Mouse (Mus musculus): Measurements from ENCODE around the gene Adora2b. TPM values are rescaled to one million over a fixed set of nuclear protein-coding genes. Genes with fewer than 3 reads are reported as not detected.

Gene Adora2b
- polyA plus RNA-seq, 1 experiment, result 36.4 TPM

DNA sequence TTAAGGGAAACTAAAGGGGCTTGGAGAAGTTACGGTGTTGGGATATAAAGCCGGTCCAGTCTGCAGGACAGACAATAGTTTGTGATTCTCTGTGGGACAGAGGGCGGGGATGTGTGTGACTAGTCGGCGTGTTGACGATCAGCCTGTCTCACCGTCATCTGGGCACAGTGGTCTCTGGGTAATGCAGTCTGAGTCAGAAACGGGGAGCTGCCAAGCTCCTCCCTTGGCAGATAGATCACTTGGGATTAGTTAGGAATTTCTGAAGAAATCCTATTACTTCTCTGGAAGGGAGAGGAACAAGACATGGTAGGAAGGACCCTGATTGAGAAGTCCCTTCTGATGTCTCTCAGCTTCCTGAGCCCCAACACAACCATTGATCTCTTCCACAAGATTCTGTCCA, 4.9 kb upstream of the Adora2b start:
- WGBS, result 88% methylated on average over 8 of the region's 8 CpGs
- H3K36me3 ChIP-seq (ENCODE audit: control insufficient read depth, insufficient read depth, low read length), result no peaks in the 10 kb centered on the region

DNA sequence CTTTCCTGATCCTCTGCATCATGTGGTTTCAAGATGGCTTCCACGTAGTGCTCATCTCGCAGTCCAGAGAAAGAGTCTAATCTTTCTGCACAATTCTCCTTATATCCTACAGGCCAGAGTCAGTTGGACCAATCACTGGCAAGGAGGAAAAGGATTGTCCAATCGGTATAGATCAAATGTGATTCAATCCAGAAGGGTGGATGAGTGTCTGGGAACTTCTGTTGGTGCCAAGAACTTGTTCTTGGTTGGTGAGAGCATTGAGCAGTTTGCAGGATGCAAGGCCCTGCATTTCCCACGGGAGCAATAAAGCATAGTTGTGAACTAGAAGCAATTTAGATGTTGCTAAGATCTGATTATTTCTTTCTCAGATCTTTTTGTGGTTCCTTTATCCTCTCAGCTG, 4.3 kb upstream of the Adora2b start:
- TF ChIP-seq POLR2A (IDR thresholded peaks at IDR 0.05; ENCODE audit: low read depth, low read length), result no peak
- TF ChIP-seq CTCF (IDR thresholded peaks at IDR 0.05; ENCODE audit: extremely low read depth, insufficient read length, insufficient replicate concordance, low read depth, low read length), result no peak
- H3K27me3 ChIP-seq (ENCODE audit: control insufficient read depth, insufficient read depth, low read length), result no peaks in the 10 kb centered on the region
- no peak overlapping the region for H3K27ac ChIP-seq (ENCODE audit: insufficient read depth, low read depth, low read length)
- no peaks in the 10 kb centered on the region for H3K36me3 ChIP-seq (ENCODE audit: control insufficient read depth, insufficient read depth, low read length)
- H3K4me3 ChIP-seq (ENCODE audit: low read depth, low read length), result no peak overlapping the region
- WGBS, result 80% methylated on average over 4 of the region's 4 CpGs
- peaks cover 13% of the 10 kb centered on the region for H3K4me1 ChIP-seq (ENCODE audit: control insufficient read depth, insufficient read depth, insufficient read length, low read length)

More for the DNA sequence above, 4.9 kb upstream of the Adora2b start:
- TF ChIP-seq POLR2A (IDR thresholded peaks at IDR 0.05; ENCODE audit: low read depth, low read length) (no peak), CTCF (IDR thresholded peaks at IDR 0.05; ENCODE audit: extremely low read depth, insufficient read length, insufficient replicate concordance, low read depth, low read length) (no peak)
- Histone ChIP-seq H3K27me3 (ENCODE audit: control insufficient read depth, insufficient read depth, low read length) (no peaks in the 10 kb centered on the region), H3K4me3 (ENCODE audit: low read depth, low read length) (no peak overlapping the region), H3K4me1 (ENCODE audit: control insufficient read depth, insufficient read depth, insufficient read length, low read length) (peaks cover 13% of the 10 kb centered on the region), H3K27ac (ENCODE audit: insufficient read depth, low read depth, low read length) (no peak overlapping the region)

DNA sequence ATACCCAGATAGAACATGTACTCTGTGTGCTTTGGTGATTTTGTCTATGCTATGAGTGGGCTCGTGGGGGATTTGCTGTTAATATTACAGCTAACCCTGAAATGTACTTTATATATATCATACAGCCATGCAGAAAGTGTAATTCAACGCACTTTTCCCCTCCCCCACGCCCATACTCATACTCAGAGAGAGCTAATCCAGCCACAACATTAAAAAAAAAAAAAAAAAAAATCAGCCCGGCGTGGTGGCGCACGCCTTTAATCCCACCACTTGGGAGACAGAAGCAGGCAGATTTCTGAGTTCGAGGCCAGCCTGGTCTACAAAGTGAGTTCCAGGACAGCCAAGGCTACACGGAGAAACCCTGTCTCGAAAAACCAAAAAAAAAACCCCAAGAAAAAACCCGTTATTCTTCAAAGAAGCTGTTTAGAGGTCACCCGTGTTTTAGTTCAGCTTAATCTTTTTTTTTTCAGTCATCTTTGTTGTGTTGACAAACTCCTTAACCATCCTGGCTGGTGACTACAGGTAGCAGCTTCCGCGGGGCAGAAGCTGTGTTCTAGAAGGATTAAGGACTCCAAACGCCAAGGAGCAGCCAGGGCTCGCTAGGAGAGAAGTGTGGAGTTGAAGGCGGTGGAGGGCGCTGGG, 904 bp upstream of the Adora2b start:
- no peak for TF ChIP-seq CTCF (IDR thresholded peaks at IDR 0.05; ENCODE audit: extremely low read depth, insufficient read length, insufficient replicate concordance, low read depth, low read length)
- Histone ChIP-seq H3K4me3 (ENCODE audit: low read depth, low read length) (peak overlapping the region; percentile 84), H3K4me1 (ENCODE audit: control insufficient read depth, insufficient read depth, insufficient read length, low read length) (peaks cover 5% of the 10 kb centered on the region), H3K36me3 (ENCODE audit: control insufficient read depth, insufficient read depth, low read length) (no peaks in the 10 kb centered on the region), H3K27me3 (ENCODE audit: control insufficient read depth, insufficient read depth, low read length) (no peaks in the 10 kb centered on the region), H3K27ac (ENCODE audit: insufficient read depth, low read depth, low read length) (no peak overlapping the region)
- 27% methylated on average over 18 of the region's 18 CpGs for WGBS

DNA sequence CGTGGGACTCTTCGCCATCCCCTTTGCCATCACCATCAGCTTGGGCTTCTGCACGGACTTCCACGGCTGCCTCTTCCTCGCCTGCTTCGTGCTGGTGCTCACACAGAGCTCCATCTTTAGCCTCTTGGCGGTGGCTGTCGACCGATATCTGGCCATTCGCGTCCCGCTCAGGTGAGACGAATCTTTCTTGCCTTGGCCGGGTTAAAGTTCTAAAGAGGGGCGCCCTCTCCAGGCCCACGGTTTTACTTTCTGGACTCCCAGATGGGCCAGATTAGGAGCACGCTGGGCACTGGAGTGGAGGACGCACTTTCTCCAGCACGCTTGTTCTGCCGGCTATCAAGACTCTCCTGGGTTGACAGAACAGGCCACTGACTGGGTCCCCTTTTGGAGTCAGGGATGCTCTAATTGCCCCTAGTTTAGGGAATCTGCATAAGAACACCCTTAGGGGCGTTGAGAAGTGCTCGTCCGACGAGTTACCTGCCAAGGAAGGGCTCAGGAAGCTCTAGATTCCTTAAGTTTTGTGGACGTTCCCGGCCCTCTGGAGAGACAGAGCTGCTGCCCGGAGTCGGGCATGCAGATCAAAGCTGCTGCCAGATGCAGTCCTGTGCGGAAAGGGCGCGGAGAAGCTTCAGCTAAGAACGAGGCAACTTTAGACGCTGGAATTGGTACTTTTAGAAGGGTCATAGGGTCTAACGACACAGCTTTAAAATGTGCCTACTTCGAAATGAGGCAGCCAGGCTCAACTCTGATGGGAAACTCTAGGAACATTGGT, 668 bp downstream of the Adora2b start:
- Histone ChIP-seq H3K36me3 (ENCODE audit: control insufficient read depth, insufficient read depth, low read length) (no peaks in the 10 kb centered on the region), H3K27ac (ENCODE audit: insufficient read depth, low read depth, low read length) (peak overlapping the region; percentile 25; the same call in 1 of the 2 replicates), H3K27me3 (ENCODE audit: control insufficient read depth, insufficient read depth, low read length) (no peaks in the 10 kb centered on the region), H3K4me1 (ENCODE audit: control insufficient read depth, insufficient read depth, insufficient read length, low read length) (peaks cover 7% of the 10 kb centered on the region), H3K4me3 (ENCODE audit: low read depth, low read length) (peak overlapping the region; percentile 84)
- WGBS, result 13% methylated on average over 35 of the region's 35 CpGs
- TF ChIP-seq POLR2A (IDR thresholded peaks at IDR 0.05; ENCODE audit: low read depth, low read length) (no peak), CTCF (IDR thresholded peaks at IDR 0.05; ENCODE audit: extremely low read depth, insufficient read length, insufficient replicate concordance, low read depth, low read length) (no peak)

DNA sequence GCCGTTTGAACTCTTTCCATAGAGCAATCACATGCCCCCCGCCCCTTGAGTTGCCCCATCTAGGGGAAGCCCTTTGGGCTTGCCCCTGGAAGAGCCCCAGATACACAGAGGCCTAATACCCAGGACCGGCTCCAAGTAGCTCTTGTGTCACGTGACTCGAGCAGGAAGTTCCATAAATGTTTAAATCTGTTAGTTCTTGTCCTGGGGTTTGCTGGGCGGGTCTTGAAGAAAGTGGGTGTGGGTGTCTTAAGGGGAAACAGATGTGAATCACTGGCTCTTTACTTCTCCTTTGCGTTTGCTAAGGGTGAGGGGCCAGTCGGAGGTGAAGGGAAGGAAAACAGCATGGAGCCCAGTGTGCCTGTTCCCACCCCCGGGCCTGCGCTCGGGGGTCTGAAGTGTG, 2.3 kb downstream of the Adora2b start:
- no peaks in the 10 kb centered on the region for H3K27me3 ChIP-seq (ENCODE audit: control insufficient read depth, insufficient read depth, low read length)
- H3K36me3 ChIP-seq (ENCODE audit: control insufficient read depth, insufficient read depth, low read length), result no peaks in the 10 kb centered on the region
- H3K27ac ChIP-seq (ENCODE audit: insufficient read depth, low read depth, low read length), result no peak overlapping the region
- peaks cover 7% of the 10 kb centered on the region for H3K4me1 ChIP-seq (ENCODE audit: control insufficient read depth, insufficient read depth, insufficient read length, low read length)
- TF ChIP-seq CTCF (IDR thresholded peaks at IDR 0.05; ENCODE audit: extremely low read depth, insufficient read length, insufficient replicate concordance, low read depth, low read length) (no peak), POLR2A (IDR thresholded peaks at IDR 0.05; ENCODE audit: low read depth, low read length) (no peak)
- H3K4me3 ChIP-seq (ENCODE audit: low read depth, low read length), result peak overlapping the region; percentile 37
- 48% methylated on average over 11 of the region's 11 CpGs for WGBS

DNA sequence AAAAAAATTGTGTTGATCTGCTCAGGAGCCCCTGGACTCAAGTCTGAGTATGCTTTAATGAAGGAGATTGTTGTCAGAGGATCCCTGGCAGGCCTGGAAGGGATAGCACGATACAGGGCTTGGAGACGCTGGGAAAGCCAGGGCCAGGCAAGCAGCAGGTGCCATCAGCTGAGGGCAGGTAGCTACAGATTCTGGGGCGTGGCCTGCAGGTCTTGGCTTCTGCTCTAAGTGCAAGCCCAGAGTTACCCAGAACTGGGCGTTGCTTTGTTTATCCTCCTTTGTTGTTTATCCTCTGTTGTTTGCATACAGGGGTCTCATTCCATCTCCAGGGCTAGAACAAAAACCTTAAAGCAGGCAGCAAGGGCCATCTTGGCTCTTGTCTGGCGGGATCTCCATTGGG, 4.6 kb downstream of the Adora2b start:
- no peaks in the 10 kb centered on the region for H3K36me3 ChIP-seq (ENCODE audit: control insufficient read depth, insufficient read depth, low read length)
- TF ChIP-seq CTCF (IDR thresholded peaks at IDR 0.05; ENCODE audit: extremely low read depth, insufficient read length, insufficient replicate concordance, low read depth, low read length) (no peak), POLR2A (IDR thresholded peaks at IDR 0.05; ENCODE audit: low read depth, low read length) (no peak)
- H3K27me3 ChIP-seq (ENCODE audit: control insufficient read depth, insufficient read depth, low read length), result no peaks in the 10 kb centered on the region
- no peak overlapping the region for H3K4me3 ChIP-seq (ENCODE audit: low read depth, low read length)
- H3K27ac ChIP-seq (ENCODE audit: insufficient read depth, low read depth, low read length), result no peak overlapping the region
- 40% methylated on average over 5 of the region's 5 CpGs for WGBS
- H3K4me1 ChIP-seq (ENCODE audit: control insufficient read depth, insufficient read depth, insufficient read length, low read length), result peaks cover 7% of the 10 kb centered on the region

DNA sequence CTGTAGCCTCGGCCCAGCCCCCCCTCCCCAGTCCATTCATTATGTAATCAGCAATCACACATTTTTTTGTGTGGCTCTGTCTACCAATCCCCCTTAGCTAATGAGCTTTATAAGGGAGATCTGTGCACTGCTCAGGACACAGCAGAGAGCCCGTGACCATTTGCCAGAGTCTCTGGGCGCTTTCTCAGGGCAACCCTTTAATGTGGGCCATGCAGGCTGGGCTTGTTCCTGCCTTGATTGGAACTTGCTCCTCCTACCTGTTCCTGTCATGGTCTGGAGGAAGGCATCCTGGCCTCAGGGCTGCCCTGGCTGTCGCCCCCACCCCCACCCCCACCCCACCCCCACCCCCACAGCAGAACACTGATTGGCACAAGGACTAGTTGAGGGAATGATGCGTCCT, 10.4 kb downstream of the Adora2b start:
- TF ChIP-seq POLR2A (IDR thresholded peaks at IDR 0.05; ENCODE audit: low read depth, low read length) (no peak), CTCF (IDR thresholded peaks at IDR 0.05; ENCODE audit: extremely low read depth, insufficient read length, insufficient replicate concordance, low read depth, low read length) (no peak)
- Histone ChIP-seq H3K27me3 (ENCODE audit: control insufficient read depth, insufficient read depth, low read length) (no peaks in the 10 kb centered on the region), H3K36me3 (ENCODE audit: control insufficient read depth, insufficient read depth, low read length) (no peaks in the 10 kb centered on the region), H3K27ac (ENCODE audit: insufficient read depth, low read depth, low read length) (no peak overlapping the region), H3K4me3 (ENCODE audit: low read depth, low read length) (no peak overlapping the region), H3K4me1 (ENCODE audit: control insufficient read depth, insufficient read depth, insufficient read length, low read length) (peaks cover 4% of the 10 kb centered on the region; the same call in 1 of the 2 replicates)
- WGBS, result 79% methylated on average over 5 of the region's 5 CpGs

All from small intestine, adult 2 months (tissue).